ENCODE assay signal across 11 mouse cellular contexts in the genomic region with DNA sequence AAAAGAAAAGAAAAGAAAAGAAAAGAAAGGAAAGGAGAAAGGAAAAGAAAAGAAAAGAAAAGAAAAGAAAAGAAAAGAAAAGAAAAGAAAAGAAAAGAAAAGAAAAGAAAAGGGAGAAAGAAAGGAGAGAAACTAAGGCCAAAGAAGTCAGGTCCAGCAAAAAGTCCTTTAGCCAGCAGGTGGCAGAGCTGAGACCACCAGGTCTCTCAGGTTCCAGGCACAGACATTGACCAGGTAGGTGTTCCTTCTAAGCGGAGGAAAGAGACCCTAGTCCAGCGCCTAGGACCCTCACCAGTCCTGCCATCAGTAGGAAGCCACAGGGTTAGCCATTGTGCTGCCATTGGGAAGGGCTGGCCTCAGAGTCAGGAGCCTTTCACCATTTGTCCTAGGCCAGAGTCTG. TPM values are rescaled to one million over a fixed set of nuclear protein-coding genes. Genes with fewer than 3 reads are reported as not detected.
DNase-seq lines count a peak whose midpoint lies in the region; ATAC-seq and TF ChIP-seq lines count a peak whose summit lies in the region.
"Had no signal": no experiment of that assay in that cellular context is flagged by ENCODE, and none has a peak within 500 bp of the region (broad histone marks: within the 10 kb centered on the region; RNA-seq: fewer than 3 reads in every experiment).

No protein-coding gene starts in this region.

- no peaks in the 10 kb centered on the region for H3K27me3 ChIP-seq in liver, adult 2 months (ENCODE audit: control insufficient read depth, insufficient read depth, low read length)
- H3K27me3 ChIP-seq in liver, embryonic 12.5 days (replicated peaks) = peaks cover 16% of the 10 kb centered on the region; the same call in 1 of the 2 replicates
- no peaks in the 10 kb centered on the region for H3K27me3 ChIP-seq in liver, embryonic 14.5 days (ENCODE audit: control insufficient read depth, insufficient read depth, low read length)

- DNase-seq in embryo, embryonic 10.5 days (ENCODE audit: low spot score) = peak; percentile 62
- DNase-seq in embryo, embryonic 10 days (ENCODE audit: low spot score) = no peak
- no peak for DNase-seq in liver, adult 2 months (ENCODE audit: extremely low read depth, low read depth, low spot score)
- DNase-seq in ES-CJ7 (ENCODE audit: low read depth, low spot score) = peak; percentile 41
- no peak for DNase-seq in liver, embryonic 14.5 days (ENCODE audit: low read depth in 3 of 3, low spot score in 3 of 3)
- no peak for DNase-seq in left cerebral cortex, postnatal 36 days (ENCODE audit: low spot score in 2 of 2)
- DNase-seq in right cerebral cortex, postnatal 25 days = no peak

- ATAC-seq in liver, embryonic 12.5 days = no peak
- ATAC-seq in liver, embryonic 14.5 days (ENCODE audit: insufficient read depth) = no peak
- ATAC-seq: forebrain, embryonic 14.5 days had no signal

- 0 out of 2 replicates have a peak, but pooled peaks cover 1% of the 10 kb centered on the region for H3K4me1 ChIP-seq in liver, adult 2 months (ENCODE audit: control insufficient read depth, insufficient read depth, low read length)
- no peaks in the 10 kb centered on the region for H3K4me1 ChIP-seq in liver, embryonic 12.5 days
- H3K4me1 ChIP-seq in liver, embryonic 14.5 days (replicated peaks; ENCODE audit: control insufficient read depth in 2 of 2, insufficient read depth in 2 of 2, low read length in 1 of 2) = no peaks in the 10 kb centered on the region

- no peak for TF ChIP-seq POLR2A in liver, adult 2 months (IDR thresholded peaks at IDR 0.05; ENCODE audit: extremely low read depth, insufficient read depth, low read length)

- H3K79me2 ChIP-seq in liver, adult 2 months (ENCODE audit: control insufficient read depth, insufficient read depth, low read length) = no peaks in the 10 kb centered on the region

- H3K4me3 ChIP-seq in liver, adult 2 months (ENCODE audit: insufficient read depth, low read depth, low read length) = no peak overlapping the region
- H3K4me3 ChIP-seq in liver, embryonic 12.5 days = no peak overlapping the region
- no peak overlapping the region for H3K4me3 ChIP-seq in liver, embryonic 14.5 days (ENCODE audit: insufficient read depth in 1 of 2, low read depth in 2 of 2, low read length in 2 of 2)
- H3K4me3 ChIP-seq: lung, embryonic 15.5 days had no signal

- TF ChIP-seq EP300 in liver, embryonic 14.5 days (IDR thresholded peaks at IDR 0.05; ENCODE audit: low read depth) = no peak

- TF ChIP-seq CTCF in liver, adult 2 months (IDR thresholded peaks at IDR 0.05; ENCODE audit: low read depth, low read length) = peak; percentile 76
- peak; percentile 62 for TF ChIP-seq CTCF in liver, embryonic 14.5 days (IDR thresholded peaks at IDR 0.05; ENCODE audit: low read depth)

- WGBS in liver, adult 2 months = 44% methylated on average over 2 of the region's 2 CpGs
- 21% methylated on average over 2 of the region's 2 CpGs for WGBS in liver, embryonic 12.5 days (ENCODE audit: insufficient replicate concordance)
- 21% methylated on average over 2 of the region's 2 CpGs for WGBS in liver, embryonic 14.5 days (ENCODE audit: insufficient replicate concordance)

- no peak overlapping the region for H3K9ac ChIP-seq in liver, adult 2 months (ENCODE audit: low read depth, low read length)
- H3K9ac ChIP-seq in liver, embryonic 12.5 days = no peak overlapping the region
- H3K9ac ChIP-seq in liver, embryonic 14.5 days (replicated peaks) = no peak overlapping the region
- H3K9ac ChIP-seq: lung, embryonic 15.5 days had no signal

- intact Hi-C loops in left cerebral cortex, postnatal 36 days (cut with DNase I) = no loop called here

- no peak overlapping the region for H3K27ac ChIP-seq in liver, adult 2 months (replicated peaks; ENCODE audit: insufficient read depth, low read depth, low read length)
- no peak overlapping the region for H3K27ac ChIP-seq in liver, embryonic 12.5 days
- no peak overlapping the region for H3K27ac ChIP-seq in liver, embryonic 14.5 days
- H3K27ac ChIP-seq: lung, embryonic 15.5 days had no signal

- no peaks in the 10 kb centered on the region for H3K36me3 ChIP-seq in liver, adult 2 months (ENCODE audit: control insufficient read depth, insufficient read depth, low read length)
- H3K36me3 ChIP-seq in liver, embryonic 12.5 days = no peaks in the 10 kb centered on the region
- no peaks in the 10 kb centered on the region for H3K36me3 ChIP-seq in liver, embryonic 14.5 days (replicated peaks; ENCODE audit: control insufficient read depth, insufficient read depth, low read depth)
- H3K36me3 ChIP-seq: lung, embryonic 15.5 days had no signal

- no peaks in the 10 kb centered on the region for H3K9me3 ChIP-seq in liver, embryonic 12.5 days (replicated peaks)
- no peaks in the 10 kb centered on the region for H3K9me3 ChIP-seq in liver, embryonic 14.5 days (ENCODE audit: control insufficient read depth, low read length)
- H3K9me3 ChIP-seq: lung, embryonic 15.5 days had no signal

- no peak overlapping the region for H3K4me2 ChIP-seq in liver, embryonic 12.5 days
- H3K4me2 ChIP-seq in liver, embryonic 14.5 days (ENCODE audit: low read depth) = no peak overlapping the region
- H3K4me2 ChIP-seq: lung, embryonic 15.5 days had no signal

RNA-seq across cellular contexts. Expression of gene Pck1, which starts 11.5 kb away (rescaled TPM):
- 2,468 and 2,488 TPM in 2 replicates for total RNA-seq in liver, adult 2 months (2014; rRNA removed)
- 240 and 585 TPM in 2 replicates for polyA plus RNA-seq in liver, adult 2 months (2012; rRNA removed)
- 0.07 and 0.20 TPM in 2 replicates for polyA plus RNA-seq in liver, embryonic 12.5 days (2016; fragmentation: Nextera tagmentation; extraction: Ambion mirVana)
- polyA plus RNA-seq in liver, embryonic 14.5 days (2012; rRNA removed) = 0.15 and 0.16 TPM in 2 replicates
- polyA plus RNA-seq in liver, embryonic 14.5 days (2014; fragmentation: Nextera tagmentation; extraction: Ambion mirVana) = 0.13 and 0.18 TPM in 2 replicates
- not detected for total RNA-seq in left cerebral cortex, postnatal 36 days (2021)
- total RNA-seq: hematopoietic stem cell, adult 5-6 weeks had no signal
- polyA plus RNA-seq: forebrain, embryonic 14.5 days had no signal

RNA-seq across cellular contexts. Expression of gene Ctcfl, which starts 45.0 kb away (rescaled TPM):
- 0.27 and 0.46 TPM in 2 replicates for total RNA-seq in liver, adult 2 months (2014; rRNA removed)
- 0.10 and 0.20 TPM in 2 replicates for polyA plus RNA-seq in liver, adult 2 months (2012; rRNA removed)
- polyA plus RNA-seq in liver, embryonic 12.5 days (2016; fragmentation: Nextera tagmentation; extraction: Ambion mirVana) = 0.04 and 0.06 TPM in 2 replicates
- polyA plus RNA-seq in liver, embryonic 14.5 days (2012; rRNA removed) = 0.01 and 0.02 TPM in 2 replicates
- not detected in 2 replicates for polyA plus RNA-seq in liver, embryonic 14.5 days (2014; fragmentation: Nextera tagmentation; extraction: Ambion mirVana)
- under 1 TPM in 1 of 2 experiments, not detected in 1; 0.11 TPM for total RNA-seq in left cerebral cortex, postnatal 36 days (2021)
- total RNA-seq: hematopoietic stem cell, adult 5-6 weeks had no signal
- polyA plus RNA-seq: forebrain, embryonic 14.5 days had no signal

RNA-seq across cellular contexts. Expression of gene Zbp1, which starts 54.4 kb away (rescaled TPM):
- 8.1 and 10.8 TPM in 2 replicates for total RNA-seq in liver, adult 2 months (2014; rRNA removed)
- polyA plus RNA-seq in liver, adult 2 months (2012; rRNA removed) = 9.2 and 13.2 TPM in 2 replicates
- polyA plus RNA-seq in liver, embryonic 12.5 days (2016; fragmentation: Nextera tagmentation; extraction: Ambion mirVana) = 0.21 and 0.36 TPM in 2 replicates
- 0.21 and 0.64 TPM in 2 replicates for polyA plus RNA-seq in liver, embryonic 14.5 days (2012; rRNA removed)
- polyA plus RNA-seq in liver, embryonic 14.5 days (2014; fragmentation: Nextera tagmentation; extraction: Ambion mirVana) = 0.83 and 1.0 TPM in 2 replicates
- not detected for total RNA-seq in left cerebral cortex, postnatal 36 days (2021)
- polyA plus RNA-seq: forebrain, embryonic 14.5 days had no signal

Comparison
In these comparisons a context has a peak if more than half of its experiments do, and no peak if none do; other contexts are left out.
1. DNase-seq: peak in embryo, embryonic 10.5 days (single experiment) and ES-CJ7 (single experiment); none in embryo, embryonic 10 days (single experiment), liver, adult 2 months (single experiment), liver, embryonic 14.5 days (0 of 3), left cerebral cortex, postnatal 36 days (0 of 2) and right cerebral cortex, postnatal 25 days (single experiment).
2. RNA of gene Pck1, which starts 11.5 kb away (polyA plus RNA-seq): 240 to 585 TPM in liver, adult 2 months; 0.13 to 0.18 TPM in liver, embryonic 14.5 days and 0.07 to 0.20 TPM in liver, embryonic 12.5 days; every median in the first group is over 100 times any median in the second.